23 mouse cellular contexts compared by ENCODE assay signal in the genomic region with DNA sequence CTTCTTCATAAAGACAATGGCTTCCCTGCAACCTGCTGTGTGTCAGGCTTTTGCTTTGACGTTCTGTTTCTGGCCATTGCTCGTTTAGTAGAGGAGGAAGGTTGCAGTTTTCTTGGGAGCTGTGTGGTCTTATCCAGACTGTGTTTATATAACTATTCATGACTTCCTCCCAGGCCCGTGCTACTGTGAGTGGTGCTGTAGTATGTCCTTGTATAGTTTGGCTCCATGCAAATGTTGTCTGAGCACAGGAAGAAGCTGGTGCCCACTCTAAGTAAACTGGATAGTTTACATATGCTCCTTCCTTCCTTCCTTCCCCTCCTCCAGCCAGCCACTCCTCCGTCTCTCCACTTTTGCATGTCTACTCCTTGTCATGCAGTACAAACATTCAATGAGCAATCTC.
DNase-seq lines count a peak whose midpoint lies in the region; ATAC-seq and TF ChIP-seq lines count a peak whose summit lies in the region.
"Had no signal": no experiment of that assay in that cellular context is flagged by ENCODE, and none has a peak within 500 bp of the region (broad histone marks: within the 10 kb centered on the region; RNA-seq: fewer than 3 reads in every experiment).

No protein-coding gene starts in this region.

- ATAC-seq in frontal cortex, adult (ENCODE audit: low TSS enrichment) = peak; percentile 64
- ATAC-seq: liver, embryonic 12.5 days; midbrain, embryonic 13.5 days had no signal

- intact Hi-C loops in left cerebral cortex, adult 2 months (cut with DNase I) = no loop called here

- H3K4me3 ChIP-seq in left cerebral cortex, adult 2 months = no peak overlapping the region
- H3K4me3 ChIP-seq: heart, embryonic 10.5 days; limb, embryonic 10.5 days; liver, embryonic 12.5 days; midbrain, embryonic 13.5 days; neural tube, embryonic 13.5 days had no signal

- no peak for TF ChIP-seq CTCF in left cerebral cortex, adult 2 months (IDR thresholded peaks at IDR 0.05)

- H3K27ac ChIP-seq in left cerebral cortex, adult 2 months = peak overlapping the region; percentile 33
- H3K27ac ChIP-seq: heart, embryonic 10.5 days; limb, embryonic 10.5 days; liver, embryonic 12.5 days; macrophage; midbrain, embryonic 13.5 days; neural tube, embryonic 13.5 days had no signal

- no peak for DNase-seq in frontal cortex, postnatal 14 days (ENCODE audit: low spot score in 2 of 2)
- no peak for DNase-seq in left cerebral cortex, adult 2 months (ENCODE audit: extremely low spot score in 1 of 2, low spot score in 2 of 2)
- DNase-seq in left cerebral cortex, adult 18-20 months (ENCODE audit: low spot score in 2 of 2) = no peak
- peak; percentile 51 for DNase-seq in 416B (ENCODE audit: low read depth)
- DNase-seq in lung, postnatal 10 days = peak; percentile 32
- DNase-seq in gastrocnemius, postnatal 4 days (ENCODE audit: low spot score in 2 of 2) = no peak
- no peak for DNase-seq in adrenal gland, postnatal 4 days (ENCODE audit: low spot score in 2 of 2)
- DNase-seq: adrenal gland, postnatal 36 days; B cell, adult 2 months; cerebellum, adult 18-20 months; cerebellum, postnatal 25 days; embryo, embryonic 11 days; kidney, adult 8-10 months; kidney, postnatal 14 days; spleen, adult 18-20 months; thymus, adult 2 months had no signal

Comparison
In these comparisons a context has a peak if more than half of its experiments do, and no peak if none do; other contexts are left out.
1. DNase-seq: peak in 416B (single experiment) and lung, postnatal 10 days (single experiment); none in frontal cortex, postnatal 14 days (0 of 2), left cerebral cortex, adult 2 months (0 of 2), left cerebral cortex, adult 18-20 months (0 of 2), gastrocnemius, postnatal 4 days (0 of 2) and adrenal gland, postnatal 4 days (0 of 2).